13 mouse cellular contexts compared by ENCODE assay signal in genomic region chr10:4776007-4776713, GRCm38 (mm10).
DNase-seq lines count a peak whose midpoint lies in the region; ATAC-seq and TF ChIP-seq lines count a peak whose summit lies in the region.
"Had no signal": no experiment of that assay in that cellular context is flagged by ENCODE, and none has a peak within 500 bp of the region (broad histone marks: within the 10 kb centered on the region; RNA-seq: fewer than 3 reads in every experiment).

No protein-coding gene starts in this region.

- no peak overlapping the region for H3K27ac ChIP-seq in lung, embryonic 16.5 days (ENCODE audit: low read length)
- H3K27ac ChIP-seq: embryonic facial prominence, embryonic 13.5 days; forebrain, embryonic 13.5 days; neural tube, embryonic 15.5 days had no signal

- H3K4me2 ChIP-seq in lung, embryonic 16.5 days (ENCODE audit: low read depth, low read length) = no peak overlapping the region
- H3K4me2 ChIP-seq: embryonic facial prominence, embryonic 13.5 days; forebrain, embryonic 13.5 days; liver, embryonic 11.5 days; neural tube, embryonic 15.5 days had no signal

- peak; percentile 42 for DNase-seq in heart, adult 8-10 months (ENCODE audit: low spot score)
- DNase-seq in heart, postnatal 25 days (ENCODE audit: low spot score) = no peak
- no peak for DNase-seq in lung, adult 2 months
- DNase-seq in fibroblast of lung, adult 2 months (ENCODE audit: low read depth) = peak; percentile 56
- no peak for DNase-seq in spleen, postnatal 36 days (ENCODE audit: low spot score in 2 of 2)
- no peak for DNase-seq in layer of hippocampus, postnatal 36 days
- DNase-seq: retina, postnatal 1 day; thymus, postnatal 14 days had no signal

- H3K4me1 ChIP-seq in lung, embryonic 16.5 days (replicated peaks; ENCODE audit: control insufficient read depth, insufficient read depth, low read length) = no peaks in the 10 kb centered on the region
- peaks cover 2% of the 10 kb centered on the region; the same call in 1 of the 2 replicates for H3K4me1 ChIP-seq in lung, adult 2 months (ENCODE audit: control insufficient read depth, insufficient read depth, low read length)
- H3K4me1 ChIP-seq: embryonic facial prominence, embryonic 13.5 days; forebrain, embryonic 13.5 days; neural tube, embryonic 15.5 days had no signal

- no peaks in the 10 kb centered on the region for H3K27me3 ChIP-seq in lung, embryonic 16.5 days (ENCODE audit: control insufficient read depth, insufficient read depth, low read depth, low read length)
- H3K27me3 ChIP-seq: embryonic facial prominence, embryonic 13.5 days; forebrain, embryonic 13.5 days; neural tube, embryonic 15.5 days had no signal

- no peaks in the 10 kb centered on the region for H3K36me3 ChIP-seq in lung, embryonic 16.5 days (ENCODE audit: control insufficient read depth, insufficient read depth, low read length)
- H3K36me3 ChIP-seq: embryonic facial prominence, embryonic 13.5 days; neural tube, embryonic 15.5 days had no signal

- TF ChIP-seq CTCF in lung, adult 2 months (IDR thresholded peaks at IDR 0.05; ENCODE audit: insufficient read depth, low read length) = no peak

- no peak for TF ChIP-seq POLR2A in lung, adult 2 months (IDR thresholded peaks at IDR 0.05; ENCODE audit: borderline replicate concordance, extremely low read depth, low read depth, low read length)

- ATAC-seq in lung, embryonic 16.5 days (ENCODE audit: low read depth) = peak; percentile 38; the same call in 1 of the 2 replicates
- ATAC-seq: forebrain, embryonic 13.5 days had no signal

- H3K9me3 ChIP-seq in lung, embryonic 16.5 days (ENCODE audit: control insufficient read depth, low read length) = no peaks in the 10 kb centered on the region
- H3K9me3 ChIP-seq: embryonic facial prominence, embryonic 13.5 days; forebrain, embryonic 13.5 days; neural tube, embryonic 15.5 days had no signal

- WGBS in lung, embryonic 16.5 days = 49% methylated on average over 6 of the region's 6 CpGs
- 50% methylated on average over 6 of the region's 6 CpGs for WGBS in lung, adult 2 months

- H3K4me3 ChIP-seq in lung, embryonic 16.5 days (ENCODE audit: low read length) = no peak overlapping the region
- H3K4me3 ChIP-seq in lung, adult 2 months (replicated peaks; ENCODE audit: extremely low read depth, low read depth, low read length) = no peak overlapping the region
- H3K4me3 ChIP-seq: embryonic facial prominence, embryonic 13.5 days; forebrain, embryonic 13.5 days; neural tube, embryonic 15.5 days had no signal

- intact Hi-C loops in heart, postnatal 25 days (cut with DNase I) = no loop called here

- H3K9ac ChIP-seq in lung, embryonic 16.5 days (ENCODE audit: low read length) = no peak overlapping the region
- H3K9ac ChIP-seq: embryonic facial prominence, embryonic 13.5 days; forebrain, embryonic 13.5 days; neural tube, embryonic 15.5 days had no signal

Comparison
In these comparisons a context has a peak if more than half of its experiments do, and no peak if none do; other contexts are left out.
1. DNase-seq: peak in heart, adult 8-10 months (single experiment) and fibroblast of lung, adult 2 months (single experiment); none in heart, postnatal 25 days (single experiment), lung, adult 2 months (single experiment), spleen, postnatal 36 days (0 of 2) and layer of hippocampus, postnatal 36 days (0 of 2).